Mouse (Mus musculus): ENCODE measurements around the gene Shkbp1.

GRCm38 (mm10) chr7:27311651-27312284, 44.1 kb downstream of the Shkbp1 start:
- no peak for TF ChIP-seq GATA1 (IDR thresholded peaks at IDR 0.05; ENCODE audit: borderline replicate concordance, low read length)
- TF ChIP-seq FLI1 (IDR thresholded peaks at IDR 0.05; ENCODE audit: low read length) = no peak
